Mouse (Mus musculus) spleen, postnatal 36 days (tissue): ENCODE results near the gene H2al2a.

Source experiments
- DNase-seq, 2 experiments: peaks; one replicate each; pipeline ENCODE4 v3.0.0; 2022; ENCODE audit warnings: low spot score in 2 of 2, mixed read lengths in 1 of 2

Gene H2al2a

GRCm38 (mm10) chr2:17996858-17997257 lies at the start of gene H2al2a:
Gene H2al2a (minus strand): TSS chr2:17996958.
- no peak for DNase-seq

GRCm38 (mm10) chr2:18046186-18046585 lies 49.4 kb upstream of the H2al2a start:
- DNase-seq, result no peak

- no peak for DNase-seq
Observed at GRCm38 (mm10) chr2:18045781-18046181, 49.0 kb upstream of the H2al2a start.

GRCm38 (mm10) chr2:18045143-18045780 lies 48.5 kb upstream of the H2al2a start:
- no peak for DNase-seq

GRCm38 (mm10) chr2:18041199-18041885 lies 44.6 kb upstream of the H2al2a start:
- no peak for DNase-seq

- no peak for DNase-seq
Observed at GRCm38 (mm10) chr2:18040347-18041160, 43.8 kb upstream of the H2al2a start.

GRCm38 (mm10) chr2:18039566-18040290 lies 43.0 kb upstream of the H2al2a start:
- DNase-seq, result no peak

- no peak for DNase-seq
Observed at GRCm38 (mm10) chr2:18038895-18039371, 42.2 kb upstream of the H2al2a start.

GRCm38 (mm10) chr2:18038141-18038752 lies 41.5 kb upstream of the H2al2a start:
- DNase-seq, result no peak

GRCm38 (mm10) chr2:18037491-18037890 lies 40.7 kb upstream of the H2al2a start, which contains the start of gene A930004D18Rik:
Gene A930004D18Rik (minus strand): TSS chr2:18037737.
- no peak for DNase-seq

GRCm38 (mm10) chr2:18034371-18035250 lies 37.9 kb upstream of the H2al2a start:
- no peak for DNase-seq

GRCm38 (mm10) chr2:18033166-18034108 lies 36.7 kb upstream of the H2al2a start:
- no peak for DNase-seq

GRCm38 (mm10) chr2:18032538-18032895 lies 35.8 kb upstream of the H2al2a start:
- no peak for DNase-seq

- DNase-seq, result no peak
Observed at GRCm38 (mm10) chr2:18031831-18032537, 35.2 kb upstream of the H2al2a start.

GRCm38 (mm10) chr2:18031271-18031821 lies 34.6 kb upstream of the H2al2a start:
- DNase-seq, result no peak

GRCm38 (mm10) chr2:18030581-18030980 lies 33.8 kb upstream of the H2al2a start:
- no peak for DNase-seq

GRCm38 (mm10) chr2:18029656-18030055 lies 32.9 kb upstream of the H2al2a start:
- DNase-seq, result no peak
